Mouse (Mus musculus) kidney, adult 2 months (tissue): Measurements from ENCODE around the gene Zpr1.

Experiments used
- CTCF ChIP-seq: fragments of 200-500 bp; conservative IDR thresholded peaks from 2 replicates; pipeline ENCODE4 v1.5.1; 2011; ENCODE audit warnings: low read depth, mild to moderate bottlenecking, control low read depth, low read length, moderate library complexity, mixed read lengths; ENCODE audit not compliant: insufficient read depth, insufficient read length
- POLR2A ChIP-seq: fragments of 200-500 bp; IDR thresholded peaks from one replicate; pipeline ENCODE4 v1.6.1; 2011; ENCODE audit warnings: low read depth, low read length, control low read depth

- no peak for TF ChIP-seq CTCF
- no peak for TF ChIP-seq POLR2A
Measured at GRCm38 (mm10) chr9:46330586-46330895, 57.7 kb downstream of the Zpr1 start.
